Mouse (Mus musculus): ENCODE results near the gene Aig1. TPM values are rescaled to one million over a fixed set of nuclear protein-coding genes. Genes with fewer than 3 reads are reported as not detected.

Aig1 gene
- polyA plus RNA-seq, 1 experiment from 2014 or later, result 22.9 TPM

- DNase-seq (ENCODE audit: low spot score), result no peak
Measured at GRCm38 (mm10) chr10:13782235-13782757, 86.5 kb downstream of the Aig1 start.

- DNase-seq (ENCODE audit: low spot score), result no peak
Measured at GRCm38 (mm10) chr10:13776014-13776413, 92.8 kb downstream of the Aig1 start.

- no peak for DNase-seq (ENCODE audit: low spot score)
Measured at GRCm38 (mm10) chr10:13775411-13775810, 93.4 kb downstream of the Aig1 start.

GRCm38 (mm10) chr10:13774910-13775309, 93.9 kb downstream of the Aig1 start:
- DNase-seq (ENCODE audit: low spot score), result no peak

- DNase-seq (ENCODE audit: low spot score), result no peak
Measured at GRCm38 (mm10) chr10:13770720-13771119, 98.1 kb downstream of the Aig1 start.

GRCm38 (mm10) chr10:13769789-13770188, 99.0 kb downstream of the Aig1 start:
- DNase-seq (ENCODE audit: low spot score), result no peak

- DNase-seq (ENCODE audit: low spot score), result no peak
Measured at GRCm38 (mm10) chr10:13768866-13769265, 99.9 kb downstream of the Aig1 start.

- no peak for DNase-seq (ENCODE audit: low spot score)
Measured at GRCm38 (mm10) chr10:13767076-13767475, 101.7 kb downstream of the Aig1 start.

- DNase-seq (ENCODE audit: low spot score), result no peak
Measured at GRCm38 (mm10) chr10:13763151-13763550, 105.6 kb downstream of the Aig1 start.

- DNase-seq (ENCODE audit: low spot score), result no peak
Measured at GRCm38 (mm10) chr10:13754712-13755111, 114.1 kb downstream of the Aig1 start.

- no peak for DNase-seq (ENCODE audit: low spot score)
Measured at GRCm38 (mm10) chr10:13753777-13754176, 115.0 kb downstream of the Aig1 start.

GRCm38 (mm10) chr10:13739494-13740140, 129.2 kb downstream of the Aig1 start:
- DNase-seq (ENCODE audit: low spot score), result no peak

- no peak for DNase-seq (ENCODE audit: low spot score)
Measured at GRCm38 (mm10) chr10:13730039-13730748, 138.6 kb downstream of the Aig1 start.

- DNase-seq (ENCODE audit: low spot score), result no peak
Measured at GRCm38 (mm10) chr10:13727676-13728075, 141.1 kb downstream of the Aig1 start.

- no peak for DNase-seq (ENCODE audit: low spot score)
Measured at GRCm38 (mm10) chr10:13726206-13726605, 142.6 kb downstream of the Aig1 start.

- DNase-seq (ENCODE audit: low spot score), result no peak
Measured at GRCm38 (mm10) chr10:13725276-13725675, 143.5 kb downstream of the Aig1 start.

GRCm38 (mm10) chr10:13716132-13716531, 152.6 kb downstream of the Aig1 start:
- no peak for DNase-seq (ENCODE audit: low spot score)

GRCm38 (mm10) chr10:13715584-13715983, 153.2 kb downstream of the Aig1 start:
- DNase-seq (ENCODE audit: low spot score), result no peak

- no peak for DNase-seq (ENCODE audit: low spot score)
Measured at GRCm38 (mm10) chr10:13714920-13715293, 153.9 kb downstream of the Aig1 start.

GRCm38 (mm10) chr10:13714199-13714919, 154.4 kb downstream of the Aig1 start:
- no peak for DNase-seq (ENCODE audit: low spot score)

- no peak for DNase-seq (ENCODE audit: low spot score)
Measured at GRCm38 (mm10) chr10:13713711-13714110, 155.1 kb downstream of the Aig1 start.

- no peak for DNase-seq (ENCODE audit: low spot score)
Measured at GRCm38 (mm10) chr10:13713116-13713515, 155.7 kb downstream of the Aig1 start.
